Mouse (Mus musculus) stomach, postnatal 0 days (tissue): ENCODE data around the gene Sod1. TPM values are rescaled to one million over a fixed set of nuclear protein-coding genes. Genes with fewer than 3 reads are reported as not detected.

Source experiments
- ATAC-seq: fragments of 200-750 bp; cut with Nextera tagmentation; 2 replicates; pipeline ENCODE4 v1.8.0; 2017; ENCODE audit not compliant: low FRiP score, low TSS enrichment
- DNase-seq: peaks from one replicate; pipeline ENCODE4 v3.0.0-alpha.2; 2016; ENCODE audit warnings: low spot score
- H3K27ac ChIP-seq: fragments of 300-500 bp; sonication (generic); replicated peaks from 2 replicates; pipeline ENCODE4 v1.5.1; 2014; ENCODE audit warnings: mild to moderate bottlenecking, control low read depth
- H3K27me3 ChIP-seq: fragments of 300-500 bp; sonication (generic); 2 replicates; pipeline ENCODE4 v1.6.1; 2014; ENCODE audit warnings: low read length; ENCODE audit not compliant: control insufficient read depth, insufficient read depth
- H3K36me3 ChIP-seq: fragments of 300-500 bp; sonication (generic); 2 replicates; pipeline ENCODE4 v1.6.1; 2014; ENCODE audit warnings: low read length, mixed read lengths; ENCODE audit not compliant: control insufficient read depth, insufficient read depth
- H3K4me1 ChIP-seq: fragments of 300-500 bp; sonication (generic); replicated peaks from 2 replicates; pipeline ENCODE4 v1.6.1; 2014; ENCODE audit warnings: antibody characterized with exemption; ENCODE audit not compliant: control insufficient read depth, insufficient read depth
- H3K4me2 ChIP-seq: fragments of 300-500 bp; sonication (generic); replicated peaks from 2 replicates; pipeline ENCODE4 v1.6.1; 2014; ENCODE audit warnings: low read depth, mild to moderate bottlenecking, control low read depth, moderate library complexity
- H3K4me3 ChIP-seq: fragments of 300-500 bp; sonication (generic); 2 replicates; pipeline ENCODE4 v1.5.1; 2014; ENCODE audit warnings: low read depth, low read length, control low read depth
- H3K9ac ChIP-seq: fragments of 300-500 bp; sonication (generic); 2 replicates; pipeline ENCODE4 v1.6.1; 2014; ENCODE audit warnings: mild to moderate bottlenecking, low read length, control low read depth, mixed read lengths
- H3K9me3 ChIP-seq: fragments of 300-500 bp; sonication (generic); 2 replicates; pipeline ENCODE4 v1.6.1; 2016; ENCODE audit warnings: low read length; ENCODE audit not compliant: control insufficient read depth
- CTCF ChIP-seq: IDR thresholded peaks from 2 replicates; pipeline ENCODE4 v1.5.1; 2016; ENCODE audit warnings: antibody characterized with exemption, low read depth, mild to moderate bottlenecking, moderate library complexity
- EP300 ChIP-seq: optimal IDR thresholded peaks from 2 replicates; pipeline ENCODE3; 2016; ENCODE audit warnings: antibody characterized with exemption
- WGBS: fragments of 180-500 bp; shearing (Covaris S2); extraction: QIAGEN DNeasy Blood & Tissue Kit; methylation state at CpG from one replicate; pipeline ENCODE4 v1.1.7; 2014; 5-methylcytosine and 5-hydroxymethylcytosine counted together
- polyA plus RNA-seq: library from polyadenylated mRNA; unstranded; fragments of >200 nt; fragmentation: Nextera tagmentation; extraction: Ambion mirVana; gene quantifications from 2 replicates; pipeline ENCODE4 v1.2.1, GENCODE M21; 2015

The Sod1 gene
- polyA plus RNA-seq, 1 experiment from 2014 or later = 1,141 TPM

DNA sequence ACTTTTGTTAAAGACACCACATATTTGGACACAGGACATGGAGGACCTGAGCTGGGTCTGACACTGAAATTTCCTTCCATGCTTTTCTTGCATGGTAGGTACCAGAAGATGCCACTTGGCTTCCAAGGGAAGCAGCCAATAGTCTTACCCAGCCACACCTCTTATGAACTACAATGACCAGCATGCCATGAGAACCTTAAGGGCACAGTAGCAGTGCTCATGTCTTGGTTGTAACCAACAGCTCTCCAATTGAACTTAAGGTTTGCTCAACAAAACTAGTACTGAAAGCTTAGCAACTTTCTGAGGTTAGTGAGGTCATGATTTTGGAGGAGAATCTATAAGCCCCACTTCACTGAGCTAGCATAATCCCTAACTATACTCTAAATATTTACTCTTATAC, 26.8 kb upstream of the Sod1 start:
- no peaks in the 10 kb centered on the region for H3K36me3 ChIP-seq
- TF ChIP-seq EP300 (no peak), CTCF (no peak)
- no peak overlapping the region for H3K9ac ChIP-seq
- no peaks in the 10 kb centered on the region for H3K9me3 ChIP-seq
- no peak overlapping the region for H3K4me2 ChIP-seq
- H3K4me1 ChIP-seq = 0 out of 2 replicates have a peak, but pooled peaks cover 3% of the 10 kb centered on the region
- no peaks in the 10 kb centered on the region for H3K27me3 ChIP-seq
- H3K27ac ChIP-seq = no peak overlapping the region
- DNase-seq = no peak
- ATAC-seq = no peak
- H3K4me3 ChIP-seq = no peak overlapping the region

DNA sequence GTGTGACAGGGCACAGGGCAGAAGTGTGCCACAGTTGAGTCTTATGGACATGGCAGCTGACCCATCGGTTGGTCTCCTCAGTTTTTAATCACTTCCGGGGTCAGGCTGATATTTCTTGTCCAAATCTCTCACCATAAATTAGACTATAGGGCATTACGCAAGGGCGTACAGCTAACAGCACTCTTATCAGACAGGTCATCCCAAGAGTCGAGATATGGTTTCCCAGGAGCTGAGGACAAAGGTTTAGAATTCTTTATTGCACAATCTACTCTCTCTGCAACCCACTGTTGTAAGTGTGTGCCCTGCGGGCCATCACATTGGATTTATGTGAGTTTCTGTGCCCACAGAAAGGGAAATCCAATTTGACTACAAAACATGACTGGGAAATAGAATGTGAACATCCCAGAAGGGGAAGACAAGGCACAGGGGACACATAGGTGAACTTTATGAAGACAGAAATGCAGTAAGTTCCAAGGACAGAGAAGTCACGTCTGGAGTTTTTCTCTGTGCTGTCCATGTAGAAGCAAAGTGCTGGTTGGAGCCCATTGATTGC, 23.8 kb upstream of the Sod1 start:
- TF ChIP-seq CTCF = no peak
- TF ChIP-seq EP300 = no peak
- Histone ChIP-seq H3K4me3 (no peak overlapping the region), H3K9ac (no peak overlapping the region), H3K36me3 (no peaks in the 10 kb centered on the region), H3K27me3 (no peaks in the 10 kb centered on the region), H3K4me1 (0 out of 2 replicates have a peak, but pooled peaks cover 3% of the 10 kb centered on the region), H3K4me2 (no peak overlapping the region), H3K27ac (peak overlapping the region; percentile 77), H3K9me3 (no peaks in the 10 kb centered on the region)
- 58% methylated on average over 7 of the region's 7 CpGs for WGBS
- peak; percentile 63 for ATAC-seq
- peak; percentile 30 for DNase-seq

DNA sequence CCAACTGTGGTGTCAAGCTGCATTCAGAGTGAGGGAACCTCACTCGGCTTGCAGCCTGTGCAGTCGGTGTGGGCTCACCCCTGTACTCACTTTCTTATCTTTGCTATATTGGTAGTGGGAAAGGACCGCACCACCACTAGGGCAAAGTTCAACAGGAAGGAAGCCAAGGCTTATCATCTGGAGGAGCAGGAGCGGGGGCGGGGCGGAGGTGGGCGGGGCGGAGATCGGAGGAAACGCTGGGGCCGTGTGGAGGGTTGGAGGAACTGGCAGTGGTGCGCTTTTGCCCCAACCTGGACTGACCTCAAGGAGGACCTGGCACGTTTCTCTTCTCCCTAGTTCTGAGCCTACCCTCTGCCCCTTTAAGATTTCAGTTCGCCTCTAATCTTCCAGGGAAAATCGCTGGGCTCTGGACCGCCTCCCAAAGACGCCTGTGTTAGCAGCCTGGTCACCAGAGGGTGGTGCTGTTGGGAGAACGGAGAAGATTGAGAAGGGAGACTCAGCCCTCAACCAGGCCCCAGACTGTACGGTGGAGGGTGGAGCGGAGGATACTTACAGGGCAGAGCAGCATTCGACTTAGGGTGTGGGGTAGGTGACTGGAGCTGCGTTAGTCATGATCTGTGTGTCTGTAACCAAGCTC, 23.1 kb upstream of the Sod1 start:
- Histone ChIP-seq H3K4me1 (0 out of 2 replicates have a peak, but pooled peaks cover 3% of the 10 kb centered on the region), H3K36me3 (no peaks in the 10 kb centered on the region), H3K27ac (peak overlapping the region; percentile 77), H3K9me3 (no peaks in the 10 kb centered on the region), H3K4me2 (peak overlapping the region; percentile 55), H3K9ac (peak overlapping the region; percentile 45; the same call in 1 of the 2 replicates), H3K27me3 (no peaks in the 10 kb centered on the region), H3K4me3 (peak overlapping the region; percentile 37)
- TF ChIP-seq CTCF = peak; percentile 88
- TF ChIP-seq EP300 = no peak
- WGBS = 1% methylated on average over 22 of the region's 22 CpGs
- peak; percentile 96 for ATAC-seq
- peak; percentile 95 for DNase-seq

DNA sequence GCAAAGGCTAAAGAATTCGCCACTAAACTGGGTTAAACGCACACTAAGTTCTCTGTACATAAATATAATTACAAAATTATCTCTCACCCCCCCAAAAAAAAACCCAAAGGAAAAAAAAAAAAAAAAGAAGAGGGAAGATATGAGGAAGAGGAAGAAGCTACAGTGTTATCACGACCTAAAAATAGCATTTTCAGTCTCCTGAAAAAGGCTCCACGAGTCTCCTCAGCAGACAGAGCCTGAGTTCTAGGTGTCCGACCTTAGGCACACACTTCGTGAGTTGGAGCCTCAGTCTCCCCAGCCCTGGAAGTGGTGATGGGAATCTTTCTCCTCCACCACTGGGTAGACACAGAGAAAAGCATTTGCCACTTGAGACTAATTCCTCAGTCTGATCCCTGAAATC, 21.9 kb upstream of the Sod1 start:
- Histone ChIP-seq H3K4me2 (no peak overlapping the region), H3K36me3 (no peaks in the 10 kb centered on the region), H3K27ac (0 out of 2 replicates have a peak overlapping the region, but pooled peaks have one; percentile 77), H3K9me3 (no peaks in the 10 kb centered on the region), H3K4me1 (0 out of 2 replicates have a peak, but pooled peaks cover 3% of the 10 kb centered on the region), H3K27me3 (no peaks in the 10 kb centered on the region), H3K9ac (no peak overlapping the region), H3K4me3 (no peak overlapping the region)
- 88% methylated on average over 6 of the region's 6 CpGs for WGBS
- TF ChIP-seq EP300 (no peak), CTCF (no peak)
- DNase-seq = no peak
- ATAC-seq = no peak

DNA sequence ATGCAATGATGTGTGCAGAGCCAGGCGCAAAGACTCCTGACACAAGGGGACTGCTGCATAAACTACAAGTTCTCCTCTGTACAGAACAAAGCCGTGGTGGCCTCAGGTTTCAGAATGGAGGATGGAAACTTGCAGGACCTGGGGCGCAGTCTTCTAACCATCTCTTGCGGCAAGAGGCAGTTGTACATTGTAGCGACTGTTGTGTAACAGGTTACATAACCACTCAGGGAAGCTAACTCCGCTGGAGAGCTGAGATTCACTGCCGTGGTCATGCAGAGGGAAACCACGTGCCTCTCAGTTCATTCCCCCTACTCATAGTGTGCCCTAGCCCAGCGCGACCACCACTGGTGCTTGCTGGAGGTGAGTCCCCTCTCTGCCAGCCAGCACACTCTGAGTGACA, 21.4 kb upstream of the Sod1 start:
- H3K9ac ChIP-seq = no peak overlapping the region
- H3K36me3 ChIP-seq = no peaks in the 10 kb centered on the region
- TF ChIP-seq EP300 = no peak
- no peak for TF ChIP-seq CTCF
- no peak overlapping the region for H3K27ac ChIP-seq
- 0 out of 2 replicates have a peak, but pooled peaks cover 3% of the 10 kb centered on the region for H3K4me1 ChIP-seq
- H3K4me3 ChIP-seq = no peak overlapping the region
- DNase-seq (no peak), ATAC-seq (no peak)
- no peak overlapping the region for H3K4me2 ChIP-seq
- WGBS = 84% methylated on average over 10 of the region's 10 CpGs
- no peaks in the 10 kb centered on the region for H3K27me3 ChIP-seq
- H3K9me3 ChIP-seq = no peaks in the 10 kb centered on the region

DNA sequence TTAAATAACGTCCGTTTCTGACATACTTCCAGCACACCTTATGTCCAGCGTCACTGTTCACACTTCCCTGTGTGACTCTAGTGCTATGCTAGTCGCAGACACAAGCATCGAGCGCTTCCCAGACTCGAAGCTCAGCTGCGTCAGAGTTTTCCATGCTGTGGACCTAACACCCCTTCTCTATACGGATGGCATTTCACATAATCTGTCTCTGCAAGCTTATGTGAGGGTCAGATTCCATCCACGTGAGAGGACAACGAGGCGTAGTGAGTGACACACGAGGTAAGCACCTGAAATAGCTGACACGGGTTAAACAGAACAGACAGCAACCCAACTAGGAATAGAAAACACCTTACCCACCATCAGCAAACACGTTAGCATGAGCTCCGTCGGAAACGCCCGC, 18.4 kb upstream of the Sod1 start:
- H3K36me3 ChIP-seq = no peaks in the 10 kb centered on the region
- H3K4me2 ChIP-seq = peak overlapping the region; percentile 4; the same call in 1 of the 2 replicates
- WGBS = 46% methylated on average over 19 of the region's 19 CpGs
- ATAC-seq (no peak), DNase-seq (no peak)
- H3K27ac ChIP-seq = no peak overlapping the region
- peak overlapping the region; percentile 18; the same call in 1 of the 2 replicates for H3K9ac ChIP-seq
- H3K9me3 ChIP-seq = no peaks in the 10 kb centered on the region
- 0 out of 2 replicates have a peak, but pooled peaks cover 3% of the 10 kb centered on the region for H3K4me1 ChIP-seq
- TF ChIP-seq CTCF (no peak), EP300 (no peak)
- no peaks in the 10 kb centered on the region for H3K27me3 ChIP-seq
- H3K4me3 ChIP-seq = no peak overlapping the region
